Mouse (Mus musculus): ENCODE data around the gene Mrpl58. TPM values are rescaled to one million over a fixed set of nuclear protein-coding genes. Genes with fewer than 3 reads are reported as not detected.

The Mrpl58 gene
- polyA plus RNA-seq, 1 experiment = 121 TPM

DNA sequence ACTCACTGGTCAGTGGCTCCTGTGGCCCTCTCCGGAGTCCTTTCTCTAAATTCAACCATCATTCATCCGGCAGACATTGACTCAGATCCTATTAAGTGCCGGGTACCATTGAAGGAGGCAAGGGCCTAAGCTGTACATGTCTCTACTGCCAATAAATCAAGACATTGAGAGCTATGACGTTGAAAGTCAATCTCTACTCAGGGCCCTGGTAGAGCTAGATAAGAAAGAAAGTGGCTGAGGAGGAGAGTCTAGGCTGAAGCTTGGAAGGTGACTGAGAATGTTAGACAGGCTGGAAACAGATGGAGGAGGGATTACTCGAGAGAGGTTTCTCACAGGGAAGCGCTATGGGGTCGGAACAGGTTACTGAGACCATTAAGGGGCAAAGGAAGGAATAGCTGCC is 33.2 kb upstream of the Mrpl58 start:
- peaks cover 8% of the 10 kb centered on the region for H3K4me1 ChIP-seq (ENCODE audit: control insufficient read depth, insufficient read depth, low read length)
- no peak overlapping the region for H3K4me3 ChIP-seq (ENCODE audit: insufficient read depth, low read length)
- no peak overlapping the region for H3K27ac ChIP-seq (ENCODE audit: insufficient read depth, low read length)
- TF ChIP-seq CTCF (IDR thresholded peaks at IDR 0.05; ENCODE audit: extremely low read depth, insufficient read depth, low read length) (no peak), POLR2A (IDR thresholded peaks at IDR 0.05; ENCODE audit: extremely low read depth, insufficient read depth, low read length) (no peak)

DNA sequence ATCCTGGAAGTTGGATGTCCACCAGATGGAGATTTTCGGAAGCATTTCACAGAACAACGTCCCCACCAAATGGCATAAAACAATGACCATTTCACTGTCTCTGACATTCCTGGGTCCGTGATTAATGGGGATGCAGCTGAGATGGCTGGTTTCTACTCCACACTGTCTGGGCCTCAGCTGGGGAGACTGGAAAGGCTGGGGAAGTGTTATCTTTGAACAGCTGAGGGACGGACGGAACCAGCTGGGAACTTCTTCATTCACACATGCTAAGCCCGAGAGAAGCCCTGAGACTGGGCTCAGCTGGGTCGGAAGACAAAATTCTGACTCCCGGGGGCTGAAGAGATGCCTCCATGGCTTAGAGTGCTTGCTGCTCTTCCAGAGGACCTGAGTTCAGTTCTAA is 32.2 kb upstream of the Mrpl58 start:
- no peak overlapping the region for H3K27ac ChIP-seq (ENCODE audit: insufficient read depth, low read length)
- H3K4me3 ChIP-seq (ENCODE audit: insufficient read depth, low read length) = no peak overlapping the region
- TF ChIP-seq POLR2A (IDR thresholded peaks at IDR 0.05; ENCODE audit: extremely low read depth, insufficient read depth, low read length) (no peak), CTCF (IDR thresholded peaks at IDR 0.05; ENCODE audit: extremely low read depth, insufficient read depth, low read length) (no peak)
- H3K4me1 ChIP-seq (ENCODE audit: control insufficient read depth, insufficient read depth, low read length) = peaks cover 8% of the 10 kb centered on the region

DNA sequence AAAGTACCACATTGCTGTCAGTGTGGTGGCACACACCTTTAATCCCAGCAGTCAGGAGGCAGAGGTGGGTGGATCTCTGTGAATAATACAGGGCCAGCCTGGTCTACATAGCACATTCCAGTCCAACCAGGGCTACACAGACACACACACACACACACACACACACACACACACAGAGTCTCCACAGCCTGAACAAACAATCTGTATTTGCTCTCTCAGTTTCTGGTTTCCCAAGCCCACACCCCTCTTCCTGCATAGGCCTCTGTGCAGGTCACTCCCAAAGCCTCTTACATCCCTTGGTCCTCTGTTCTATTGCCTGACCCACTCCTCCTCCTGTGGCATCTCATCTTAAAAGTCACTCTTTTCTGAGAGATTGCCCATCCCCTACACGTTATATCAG is 31.5 kb upstream of the Mrpl58 start:
- no peak for TF ChIP-seq POLR2A (IDR thresholded peaks at IDR 0.05; ENCODE audit: extremely low read depth, insufficient read depth, low read length)
- TF ChIP-seq CTCF (IDR thresholded peaks at IDR 0.05; ENCODE audit: extremely low read depth, insufficient read depth, low read length) = no peak
- Histone ChIP-seq H3K27ac (ENCODE audit: insufficient read depth, low read length) (no peak overlapping the region), H3K4me1 (ENCODE audit: control insufficient read depth, insufficient read depth, low read length) (peaks cover 8% of the 10 kb centered on the region), H3K4me3 (ENCODE audit: insufficient read depth, low read length) (no peak overlapping the region)

DNA sequence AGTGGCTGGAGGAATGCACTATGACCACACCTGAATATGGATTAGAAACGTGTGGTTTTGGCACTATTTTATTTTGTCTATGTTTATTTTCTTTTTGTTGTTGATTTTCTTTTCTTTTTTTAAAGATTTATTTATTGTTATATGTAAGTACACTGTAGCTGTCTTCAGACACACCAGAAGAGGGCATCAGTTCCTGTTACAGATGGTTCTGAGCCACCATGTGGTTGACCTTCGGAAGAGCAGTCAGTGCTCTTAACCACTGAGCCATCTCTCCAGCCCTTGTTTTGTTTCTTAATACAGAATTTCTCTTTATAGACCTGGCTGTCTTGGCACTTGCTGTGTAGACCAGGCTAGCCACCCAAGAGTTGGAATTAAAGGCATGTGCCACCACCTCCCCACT is 30.8 kb upstream of the Mrpl58 start:
- H3K4me1 ChIP-seq (ENCODE audit: control insufficient read depth, insufficient read depth, low read length) = peaks cover 8% of the 10 kb centered on the region
- no peak overlapping the region for H3K4me3 ChIP-seq (ENCODE audit: insufficient read depth, low read length)
- H3K27ac ChIP-seq (ENCODE audit: insufficient read depth, low read length) = no peak overlapping the region
- TF ChIP-seq CTCF (IDR thresholded peaks at IDR 0.05; ENCODE audit: extremely low read depth, insufficient read depth, low read length) = no peak
- TF ChIP-seq POLR2A (IDR thresholded peaks at IDR 0.05; ENCODE audit: extremely low read depth, insufficient read depth, low read length) = no peak

DNA sequence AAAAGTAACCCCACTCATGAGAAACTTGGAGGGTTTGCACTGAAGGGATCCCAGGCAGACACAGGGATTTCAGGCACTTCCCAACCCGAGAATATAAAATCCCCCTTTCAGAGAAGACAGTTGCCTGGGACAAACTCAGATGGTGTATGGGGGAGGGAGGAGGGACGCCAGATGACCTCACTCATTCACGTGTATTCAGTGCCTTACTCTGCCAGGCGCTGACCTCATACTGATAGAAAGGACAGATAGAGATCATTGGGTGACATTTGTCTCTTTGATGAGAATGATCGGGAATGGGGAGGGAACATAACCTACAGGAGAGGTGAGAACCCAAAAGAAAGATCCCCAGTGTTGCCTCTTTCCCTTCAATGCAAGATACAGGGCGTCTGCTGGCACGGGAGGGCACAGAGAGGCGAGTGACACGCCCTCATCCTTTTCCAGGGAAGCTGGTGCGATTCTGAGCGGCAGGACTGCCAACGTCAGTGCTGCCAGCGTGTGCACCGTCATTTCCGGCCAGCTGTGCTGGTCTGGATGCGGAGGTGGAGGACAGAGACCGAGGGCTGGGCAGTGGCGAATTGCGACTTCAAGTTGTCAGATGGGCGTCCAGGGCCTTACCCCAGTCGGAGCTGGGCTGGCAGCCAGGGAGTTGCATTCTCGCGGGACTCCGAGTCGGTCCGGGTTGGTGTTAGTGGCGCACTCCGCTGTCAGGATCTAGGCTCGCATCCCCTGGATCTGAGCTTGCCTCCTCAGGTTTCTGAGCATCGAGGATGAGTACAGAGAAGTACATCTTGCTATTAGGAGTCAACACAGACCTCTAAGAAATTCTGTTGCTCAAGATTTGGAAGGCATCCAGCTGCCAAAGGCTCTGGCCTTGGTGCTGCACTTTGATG is 29.5 kb upstream of the Mrpl58 start:
- TF ChIP-seq POLR2A (IDR thresholded peaks at IDR 0.05; ENCODE audit: extremely low read depth, insufficient read depth, low read length) (peak; percentile 72), CTCF (IDR thresholded peaks at IDR 0.05; ENCODE audit: extremely low read depth, insufficient read depth, low read length) (no peak)
- H3K27ac ChIP-seq (ENCODE audit: insufficient read depth, low read length) = peak overlapping the region; percentile 32
- peak overlapping the region; percentile 31 for H3K4me3 ChIP-seq (ENCODE audit: insufficient read depth, low read length)
- H3K4me1 ChIP-seq (ENCODE audit: control insufficient read depth, insufficient read depth, low read length) = peaks cover 8% of the 10 kb centered on the region

DNA sequence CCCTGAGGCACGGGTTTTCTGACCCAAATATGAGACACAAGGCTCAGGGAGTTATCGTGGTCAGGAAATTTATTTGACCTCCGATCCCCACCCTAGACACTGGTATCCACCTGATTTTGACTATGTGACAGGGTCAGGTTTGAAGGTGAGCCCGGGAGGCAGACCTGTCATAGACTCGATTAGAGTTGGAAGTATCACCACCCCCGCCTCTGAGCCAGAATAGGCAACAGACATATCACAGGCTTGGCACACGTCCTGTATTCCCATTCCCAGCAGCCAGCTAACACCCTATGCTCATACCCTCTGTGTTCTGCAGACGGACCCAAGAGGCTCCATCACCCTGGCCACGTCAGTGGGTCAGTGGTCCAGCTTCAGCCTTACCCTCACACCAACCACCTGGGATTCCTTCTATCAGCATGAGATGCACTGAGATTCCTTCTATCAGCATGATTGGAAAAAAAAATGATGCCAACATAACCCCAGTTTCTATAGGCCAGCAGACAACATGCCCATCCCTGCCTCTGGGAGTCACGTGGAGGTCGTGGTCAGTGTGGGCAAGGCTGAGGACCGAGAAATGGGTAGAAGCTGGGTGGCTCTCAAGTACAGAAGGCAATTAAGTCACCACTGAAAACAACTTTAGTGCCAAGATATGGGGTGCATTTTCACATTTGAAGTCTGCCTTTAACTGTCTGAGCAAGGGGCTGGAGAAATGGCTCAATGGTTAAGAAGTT is 28.7 kb upstream of the Mrpl58 start:
- Histone ChIP-seq H3K4me3 (ENCODE audit: insufficient read depth, low read length) (peak overlapping the region; percentile 31), H3K27ac (ENCODE audit: insufficient read depth, low read length) (peak overlapping the region; percentile 32), H3K4me1 (ENCODE audit: control insufficient read depth, insufficient read depth, low read length) (peaks cover 8% of the 10 kb centered on the region)
- TF ChIP-seq POLR2A (IDR thresholded peaks at IDR 0.05; ENCODE audit: extremely low read depth, insufficient read depth, low read length) (no peak), CTCF (IDR thresholded peaks at IDR 0.05; ENCODE audit: extremely low read depth, insufficient read depth, low read length) (no peak)

DNA sequence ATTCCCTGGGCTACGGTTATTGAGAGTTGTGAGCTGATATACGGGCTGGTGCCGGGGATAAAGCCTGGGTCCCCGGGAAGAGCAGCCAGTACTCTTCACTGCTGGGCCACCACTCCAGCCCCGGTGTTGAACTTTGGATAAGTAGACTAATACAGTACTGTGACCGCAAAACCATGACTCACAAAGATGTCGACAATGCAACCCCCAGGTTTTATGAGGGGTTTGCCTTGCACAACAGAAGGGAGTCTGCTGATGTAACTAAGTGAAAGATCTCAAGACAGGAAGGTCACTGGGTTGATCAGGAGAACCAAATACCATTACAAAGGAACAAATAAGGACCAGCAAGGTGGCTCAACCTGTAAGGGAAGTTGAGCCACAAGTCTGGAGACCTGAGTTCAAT is 26.8 kb upstream of the Mrpl58 start:
- TF ChIP-seq POLR2A (IDR thresholded peaks at IDR 0.05; ENCODE audit: extremely low read depth, insufficient read depth, low read length) (no peak), CTCF (IDR thresholded peaks at IDR 0.05; ENCODE audit: extremely low read depth, insufficient read depth, low read length) (no peak)
- Histone ChIP-seq H3K4me3 (ENCODE audit: insufficient read depth, low read length) (no peak overlapping the region), H3K27ac (ENCODE audit: insufficient read depth, low read length) (no peak overlapping the region), H3K4me1 (ENCODE audit: control insufficient read depth, insufficient read depth, low read length) (peaks cover 8% of the 10 kb centered on the region)

DNA sequence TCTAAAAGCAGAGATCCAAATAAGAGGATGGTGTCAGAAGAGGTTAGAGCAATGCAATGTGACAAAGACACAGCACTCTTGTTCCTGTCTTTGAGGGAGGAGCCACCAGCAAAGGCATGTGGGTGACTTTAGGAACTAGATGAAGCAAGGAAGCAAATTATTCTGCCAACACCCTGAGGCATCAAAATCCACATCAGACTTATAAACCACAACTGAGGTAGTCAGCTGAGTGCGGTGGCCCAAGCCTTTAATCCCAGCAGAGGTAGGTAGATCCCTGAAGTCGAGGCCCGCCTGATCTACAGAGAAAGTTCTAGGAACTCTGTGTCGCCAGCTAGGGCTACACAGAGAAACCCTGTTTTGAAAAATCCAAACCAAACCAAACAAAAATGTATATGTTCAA is 26.3 kb upstream of the Mrpl58 start:
- TF ChIP-seq CTCF (IDR thresholded peaks at IDR 0.05; ENCODE audit: extremely low read depth, insufficient read depth, low read length) (no peak), POLR2A (IDR thresholded peaks at IDR 0.05; ENCODE audit: extremely low read depth, insufficient read depth, low read length) (no peak)
- Histone ChIP-seq H3K4me3 (ENCODE audit: insufficient read depth, low read length) (no peak overlapping the region), H3K27ac (ENCODE audit: insufficient read depth, low read length) (no peak overlapping the region), H3K4me1 (ENCODE audit: control insufficient read depth, insufficient read depth, low read length) (peaks cover 8% of the 10 kb centered on the region)

DNA sequence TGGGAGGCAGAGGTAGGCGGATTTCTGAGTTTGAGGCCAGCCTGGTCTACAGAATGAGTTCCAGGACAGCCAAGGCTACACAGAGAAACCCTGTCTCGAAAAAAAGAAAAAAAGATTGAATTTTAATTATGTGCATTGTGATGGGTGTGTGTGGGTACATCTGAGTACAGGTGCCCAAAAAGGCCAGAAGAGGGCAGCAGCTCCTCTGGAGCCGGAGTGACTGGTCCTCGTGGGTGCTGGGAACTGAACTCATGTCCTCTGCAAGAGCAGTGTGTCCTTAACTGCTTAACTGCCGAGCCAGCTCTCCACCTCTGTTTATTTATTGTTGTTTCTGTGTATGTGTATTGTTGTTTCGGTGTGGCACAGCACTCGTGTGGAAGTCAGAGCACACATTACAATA is 25.7 kb upstream of the Mrpl58 start:
- TF ChIP-seq POLR2A (IDR thresholded peaks at IDR 0.05; ENCODE audit: extremely low read depth, insufficient read depth, low read length) (no peak), CTCF (IDR thresholded peaks at IDR 0.05; ENCODE audit: extremely low read depth, insufficient read depth, low read length) (no peak)
- no peak overlapping the region for H3K4me3 ChIP-seq (ENCODE audit: insufficient read depth, low read length)
- H3K4me1 ChIP-seq (ENCODE audit: control insufficient read depth, insufficient read depth, low read length) = peaks cover 8% of the 10 kb centered on the region
- H3K27ac ChIP-seq (ENCODE audit: insufficient read depth, low read length) = no peak overlapping the region
